Mouse (Mus musculus) heart, postnatal 10 days (tissue): ENCODE data around the gene Asl. TPM values are rescaled to one million over a fixed set of nuclear protein-coding genes. Genes with fewer than 3 reads are reported as not detected.

Source experiments
- DNase-seq, 2 experiments: peaks; one replicate each; pipeline ENCODE4 v3.0.0; 2021
- intact Hi-C: fragments of 180-260 bp; cut with DNase I; formaldehyde crosslinking; loops from one replicate; pipeline ENCODE4 v1.15.1; 2025
- total RNA-seq, 2 experiments: library from RNA; stranded (reverse); gene quantifications; 2 replicates each; pipeline ENCODE4 v1.2.3; 2021

Gene Asl
- total RNA-seq, 2 experiments from 2014 or later: 9.6 to 10.0 TPM

GRCm38 (mm10) chr5:129966448-129966847 is 62.6 kb downstream of the Asl start:
- no peak for DNase-seq
- intact Hi-C loops: no loop called here

- intact Hi-C loops: no loop called here
- no peak for DNase-seq
These were observed 65.8 kb downstream of the Asl start for GRCm38 (mm10) chr5:129963224-129963623.

Other genes starting within 250 kb of the Asl start
- gene Psph, start 241.8 kb downstream of the Asl start, total RNA-seq: 10 to 100 TPM; 12.4 to 15.9 TPM
- 10 to 100 TPM; 15.2 to 15.6 TPM for gene Sumf2, start 182.3 kb downstream of the Asl start, total RNA-seq
- 100 to 1,000 TPM; 922 to 943 TPM for gene Chchd2, start 141.8 kb downstream of the Asl start, total RNA-seq
- under 1 TPM; 0.89 to 0.97 TPM for gene Zbed5, start 133.5 kb downstream of the Asl start, total RNA-seq
- gene Phkg1, start 130.7 kb downstream of the Asl start, total RNA-seq: 1 to 10 TPM; 3.2 to 5.7 TPM
- gene Nupr1l, start 120.7 kb downstream of the Asl start, total RNA-seq: under 1 TPM; 0.48 to 0.82 TPM
- gene Vkorc1l1, start 87.3 kb downstream of the Asl start, total RNA-seq: 10 to 100 TPM; 18.5 to 19.9 TPM
- gene Gusb, start 26.2 kb downstream of the Asl start, total RNA-seq: 10 to 100 TPM; 24.5 to 25.4 TPM
- gene Crcp, start within 50 bp of the Asl start, total RNA-seq: 10 to 100 TPM; 14.9 to 15.1 TPM
- 10 to 100 TPM; 22.5 to 24.8 TPM for gene Tpst1, start 44.1 kb upstream of the Asl start, total RNA-seq
- 1 to 10 TPM; 2.5 to 3.9 TPM for gene Kctd7, start 115.6 kb upstream of the Asl start, total RNA-seq
- gene Rabgef1, start 142.6 kb upstream of the Asl start, total RNA-seq: 10 to 100 TPM; 20.3 to 20.7 TPM
- gene Tmem248, start 187.8 kb upstream of the Asl start, total RNA-seq: 10 to 100 TPM; 41.3 to 41.7 TPM
- 10 to 100 TPM; 44.3 to 46.8 TPM for gene Sbds, start 226.3 kb upstream of the Asl start, total RNA-seq
- 1 to 10 TPM; 9.4 to 9.5 TPM for gene Tyw1, start 226.4 kb upstream of the Asl start, total RNA-seq